In genomic region chr9:42573616-42574350, GRCm38 (mm10) we compare ENCODE assay signal across 9 mouse cellular contexts.
DNase-seq lines count a peak whose midpoint lies in the region; ATAC-seq lines count a peak whose summit lies in the region.
"Had no signal": no experiment of that assay in that cellular context is flagged by ENCODE, and none has a peak within 500 bp of the region (broad histone marks: within the 10 kb centered on the region; RNA-seq: fewer than 3 reads in every experiment).

No protein-coding gene starts in this region.

- WGBS in heart, embryonic 11.5 days (ENCODE audit: insufficient replicate concordance), result 53% methylated on average over 14 of the region's 14 CpGs
- 45% methylated on average over 14 of the region's 14 CpGs for WGBS in forebrain, embryonic 10.5 days
- 39% methylated on average over 14 of the region's 14 CpGs for WGBS in neural tube, embryonic 13.5 days

- no peak for ATAC-seq in heart, embryonic 11.5 days (replicated peaks; ENCODE audit: insufficient number of reproducible peaks, low FRiP score, low TSS enrichment)
- peak; percentile 51 for ATAC-seq in neural tube, embryonic 13.5 days (ENCODE audit: low read depth)
- ATAC-seq in monocyte, adult 5-6 weeks (replicated peaks; ENCODE audit: insufficient number of reproducible peaks, low FRiP score, low TSS enrichment, poor library complexity, severe bottlenecking), result no peak

- intact Hi-C loops in left cerebral cortex, postnatal 14 days (cut with DNase I), result no loop called here

- 0 out of 2 replicates have a peak overlapping the region, but pooled peaks have one; percentile 27 for H3K4me2 ChIP-seq in heart, embryonic 11.5 days
- H3K4me2 ChIP-seq in neural tube, embryonic 13.5 days, result peak overlapping the region; percentile 37

- H3K9ac ChIP-seq in heart, embryonic 11.5 days (ENCODE audit: low read depth, low read length), result no peak overlapping the region
- peak overlapping the region; percentile 22; the same call in 1 of the 2 replicates for H3K9ac ChIP-seq in neural tube, embryonic 13.5 days

- H3K4me3 ChIP-seq in heart, embryonic 11.5 days (ENCODE audit: low read depth, low read length), result no peak overlapping the region
- peak overlapping the region; percentile 30 for H3K4me3 ChIP-seq in forebrain, embryonic 10.5 days
- H3K4me3 ChIP-seq in neural tube, embryonic 13.5 days, result no peak overlapping the region
- H3K4me3 ChIP-seq: erythroblast, embryonic 14.5 days had no signal

- DNase-seq in heart, adult 18-20 months, result no peak
- no peak for DNase-seq in forebrain, embryonic 10.5 days (ENCODE audit: extremely low spot score, low spot score)
- DNase-seq in left cerebral cortex, postnatal 14 days (ENCODE audit: low spot score in 2 of 2), result peak; percentile 31 to 34
- no peak for DNase-seq in urinary bladder, adult 18-20 months (ENCODE audit: low spot score in 2 of 2)
- no peak for DNase-seq in urinary bladder, adult 2 months (ENCODE audit: low spot score)

- no peaks in the 10 kb centered on the region for H3K36me3 ChIP-seq in heart, embryonic 11.5 days (ENCODE audit: control insufficient read depth, insufficient read depth, low read length)
- H3K36me3 ChIP-seq in forebrain, embryonic 10.5 days (replicated peaks), result no peaks in the 10 kb centered on the region
- no peaks in the 10 kb centered on the region for H3K36me3 ChIP-seq in neural tube, embryonic 13.5 days

- H3K27ac ChIP-seq in heart, embryonic 11.5 days (ENCODE audit: low read depth, low read length), result no peak overlapping the region
- peak overlapping the region; percentile 54; the same call in 1 of the 2 replicates for H3K27ac ChIP-seq in forebrain, embryonic 10.5 days
- H3K27ac ChIP-seq in neural tube, embryonic 13.5 days (replicated peaks), result peak overlapping the region; percentile 46; the same call in 1 of the 2 replicates

- peaks cover 6% of the 10 kb centered on the region for H3K27me3 ChIP-seq in heart, embryonic 11.5 days (ENCODE audit: control insufficient read depth, insufficient read depth, low read length)
- peaks cover 22% of the 10 kb centered on the region for H3K27me3 ChIP-seq in forebrain, embryonic 10.5 days (ENCODE audit: poor library complexity, severe bottlenecking)
- no peaks in the 10 kb centered on the region for H3K27me3 ChIP-seq in neural tube, embryonic 13.5 days

- no peaks in the 10 kb centered on the region for H3K4me1 ChIP-seq in heart, embryonic 11.5 days (ENCODE audit: control insufficient read depth, insufficient read depth, low read length)
- H3K4me1 ChIP-seq in forebrain, embryonic 10.5 days, result peaks cover 25% of the 10 kb centered on the region
- peaks cover 25% of the 10 kb centered on the region for H3K4me1 ChIP-seq in neural tube, embryonic 13.5 days (replicated peaks)

- H3K9me3 ChIP-seq in heart, embryonic 11.5 days (replicated peaks; ENCODE audit: control insufficient read depth, low read length), result no peaks in the 10 kb centered on the region
- H3K9me3 ChIP-seq in forebrain, embryonic 10.5 days, result no peaks in the 10 kb centered on the region
- no peaks in the 10 kb centered on the region for H3K9me3 ChIP-seq in neural tube, embryonic 13.5 days

Comparison
In these comparisons a context has a peak if more than half of its experiments do, and no peak if none do; other contexts are left out.
1. DNase-seq: peak in left cerebral cortex, postnatal 14 days (2 of 2); none in heart, adult 18-20 months (0 of 2), forebrain, embryonic 10.5 days (single experiment), urinary bladder, adult 18-20 months (0 of 2) and urinary bladder, adult 2 months (single experiment).